Mouse (Mus musculus) liver, embryonic 14.5 days (tissue): Measurements from ENCODE around the gene Cd300lf. TPM values are rescaled to one million over a fixed set of nuclear protein-coding genes. Genes with fewer than 3 reads are reported as not detected.
A peak's percentile ranks its signal among the peaks of the same experiment; 100 is the strongest.

ENCODE experiments used
- ATAC-seq: fragments of 200-750 bp; cut with Nextera tagmentation; 2 replicates; pipeline ENCODE4 v1.8.0; 2017; ENCODE audit warnings: moderate number of reproducible peaks, mild to moderate bottlenecking, moderate library complexity; ENCODE audit not compliant: insufficient read depth
- DNase-seq, 3 experiments: peaks; one replicate each; pipeline ENCODE4 v3.0.0-alpha.2; 2012 to 2013; ENCODE audit warnings: low read depth in 3 of 3, low spot score in 3 of 3
- H3K27ac ChIP-seq: fragments of 300-500 bp; sonication (generic); 2 replicates; pipeline ENCODE4 v1.5.1; 2014; ENCODE audit warnings: moderate library complexity, mild to moderate bottlenecking, control low read depth, inconsistent platforms
- H3K27me3 ChIP-seq: fragments of 300-500 bp; sonication (generic); 2 replicates; pipeline ENCODE4 v1.6.1; 2014; ENCODE audit warnings: mild to moderate bottlenecking, low read length, moderate library complexity; ENCODE audit not compliant: control insufficient read depth, insufficient read depth
- H3K36me3 ChIP-seq: fragments of 300-500 bp; sonication (generic); replicated peaks from 2 replicates; pipeline ENCODE4 v1.6.1; 2014; ENCODE audit warnings: low read depth; ENCODE audit not compliant: control insufficient read depth, insufficient read depth
- H3K4me1 ChIP-seq, 2 experiments: fragments of 200-500 bp in 1 of 2; fragments of 300-500 bp in 1 of 2; sonication (generic) in 1 of 2; replicated peaks; 2 replicates each; pipeline ENCODE4 v1.6.1; 2012 to 2014; ENCODE audit warnings: antibody characterized with exemption in 1 of 2, inconsistent platforms in 1 of 2, low read length in 1 of 2; ENCODE audit not compliant: control insufficient read depth in 2 of 2, insufficient read depth in 2 of 2
- H3K4me2 ChIP-seq: fragments of 300-500 bp; sonication (generic); 2 replicates; pipeline ENCODE4 v1.6.1; 2014; ENCODE audit warnings: low read depth, mild to moderate bottlenecking, control low read depth, moderate library complexity
- H3K4me3 ChIP-seq, 2 experiments: fragments of 200-500 bp in 1 of 2; fragments of 300-500 bp in 1 of 2; sonication (generic) in 1 of 2; 2 replicates each; pipeline ENCODE4 v1.5.1; 2012 to 2014; ENCODE audit warnings: low read depth in 2 of 2, low read length in 2 of 2, mild to moderate bottlenecking in 2 of 2, control low read depth in 1 of 2, inconsistent platforms in 1 of 2, moderate library complexity in 1 of 2; ENCODE audit not compliant: insufficient read depth in 1 of 2
- H3K9ac ChIP-seq: fragments of 300-500 bp; sonication (generic); replicated peaks from 2 replicates; pipeline ENCODE4 v1.6.1; 2014; ENCODE audit warnings: mild to moderate bottlenecking, control low read depth, moderate library complexity
- H3K9me3 ChIP-seq: fragments of 300-500 bp; sonication (generic); 2 replicates; pipeline ENCODE4 v1.6.1; 2016; ENCODE audit warnings: low read length, mixed read lengths; ENCODE audit not compliant: control insufficient read depth
- CTCF ChIP-seq: IDR thresholded peaks from 2 replicates; pipeline ENCODE4 v1.5.1; 2016; ENCODE audit warnings: antibody characterized with exemption, low read depth, control low read depth
- EP300 ChIP-seq: IDR thresholded peaks from 2 replicates; pipeline ENCODE4 v1.6.1; 2016; ENCODE audit warnings: antibody characterized with exemption, low read depth
- WGBS: fragments of 180-500 bp; shearing (Covaris S2); extraction: QIAGEN DNeasy Blood & Tissue Kit; methylation state at CpG from one replicate; pipeline ENCODE4 v1.1.7; 2014; ENCODE audit not compliant: insufficient replicate concordance; 5-methylcytosine and 5-hydroxymethylcytosine counted together
- polyA plus RNA-seq, 2 experiments: library from polyadenylated mRNA; depleted of rRNA in 1 of 2; stranded (reverse) in 1 of 2; unstranded in 1 of 2; fragments of >200 nt; fragmentation: Nextera tagmentation in 1 of 2; extraction: Ambion mirVana in 1 of 2; gene quantifications; 2 replicates each; pipeline versions ENCODE4 v1.2.1 to v1.2.3; 2012 to 2014

Gene Cd300lf
- polyA plus RNA-seq, 2 experiments: 1.1 to 1.6 TPM

DNA sequence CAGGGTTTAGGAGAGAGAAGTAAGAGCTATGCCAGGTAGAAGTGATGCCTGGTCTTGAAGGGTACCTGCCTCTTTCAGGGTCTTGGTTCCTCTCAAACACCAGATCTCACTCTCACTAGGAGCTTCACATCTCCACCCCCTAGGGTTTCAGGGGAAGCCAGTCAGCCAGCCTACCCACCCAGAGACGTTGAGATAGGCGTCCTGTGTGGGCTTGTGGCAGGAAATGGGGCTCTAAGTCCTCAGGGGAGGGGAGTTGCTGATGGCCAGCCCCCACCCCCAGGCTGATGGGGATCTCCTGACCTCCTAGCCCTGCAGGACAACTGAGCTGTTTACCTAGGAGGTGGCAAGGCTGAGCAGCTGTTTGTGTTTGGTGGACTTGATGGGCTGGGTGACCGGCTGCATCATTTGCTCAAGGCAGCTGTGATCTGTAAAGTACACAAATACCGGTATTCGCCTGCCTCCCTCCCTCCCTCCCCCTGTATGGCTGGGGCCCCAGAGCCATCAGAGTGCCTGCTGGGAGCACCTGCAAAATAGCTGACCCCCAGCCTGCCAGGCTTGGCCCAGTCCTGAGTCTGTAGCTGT lies 21.4 kb upstream of the Cd300lf start:
- 7% methylated on average over 5 of the region's 5 CpGs for whole genome bisulfite sequencing
- peak overlapping the region; percentile 13; the same call in 1 of the 2 replicates for H3K4me2 ChIP-seq

DNA sequence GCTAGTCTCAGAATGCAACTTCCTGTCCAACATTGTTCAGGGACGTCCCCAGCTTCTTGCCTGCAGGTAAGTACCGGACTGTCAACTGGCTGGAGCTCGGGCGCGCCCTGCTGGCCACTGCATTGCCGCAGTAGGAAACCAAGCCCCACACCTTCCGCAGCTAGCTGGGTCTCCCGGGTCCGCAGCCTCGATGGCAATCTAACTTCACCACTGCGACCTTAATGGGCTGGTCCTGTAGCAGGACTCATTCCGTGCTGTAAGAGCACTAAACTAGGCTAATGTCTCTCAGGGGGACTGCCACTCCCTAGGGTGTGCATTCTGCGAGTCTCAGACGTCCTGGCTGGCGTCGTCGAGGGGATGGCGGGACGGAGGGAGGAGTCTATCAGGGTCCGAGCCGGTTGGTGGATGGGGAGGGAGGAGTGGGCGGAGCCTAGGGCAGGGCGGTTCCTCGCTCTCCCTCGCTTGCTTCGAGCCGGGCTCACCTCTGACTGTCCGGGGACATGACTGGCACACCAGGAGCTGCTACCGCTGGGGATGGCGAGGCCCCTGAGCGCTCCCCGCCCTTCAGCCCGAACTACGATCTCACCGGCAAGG lies 20.0 kb upstream of the Cd300lf start:
- peak in 2 of 3 experiments; percentile 59 to 61 for DNase-seq
- TF ChIP-seq CTCF (peak; percentile 86), EP300 (no peak)
- no peak overlapping the region for H3K27ac ChIP-seq
- H3K27me3 ChIP-seq: no peaks in the 10 kb centered on the region
- peak overlapping the region; percentile 54 for H3K4me2 ChIP-seq
- WGBS: 1% methylated on average over 32 of the region's 35 CpGs
- H3K4me3 ChIP-seq: peak overlapping the region; percentile 30 to 35
- no peaks in the 10 kb centered on the region for H3K36me3 ChIP-seq
- peaks cover 0 to 4% of the 10 kb centered on the region in 2 experiments; a peak in 3 of 4 replicates for H3K4me1 ChIP-seq
- H3K9me3 ChIP-seq: no peaks in the 10 kb centered on the region
- ATAC-seq: peak; percentile 78
- H3K9ac ChIP-seq: no peak overlapping the region

More for the DNA sequence above, 21.4 kb upstream of the Cd300lf start:
- Histone ChIP-seq H3K9me3 (no peaks in the 10 kb centered on the region), H3K4me1 (peaks cover 0 to 4% of the 10 kb centered on the region in 2 experiments; a peak in 3 of 4 replicates), H3K36me3 (no peaks in the 10 kb centered on the region), H3K4me3 (no peak overlapping the region), H3K27me3 (no peaks in the 10 kb centered on the region), H3K9ac (no peak overlapping the region), H3K27ac (no peak overlapping the region)
- ATAC-seq (no peak), DNase-seq (no peak)
- no peak for TF ChIP-seq EP300
- TF ChIP-seq CTCF: no peak

DNA sequence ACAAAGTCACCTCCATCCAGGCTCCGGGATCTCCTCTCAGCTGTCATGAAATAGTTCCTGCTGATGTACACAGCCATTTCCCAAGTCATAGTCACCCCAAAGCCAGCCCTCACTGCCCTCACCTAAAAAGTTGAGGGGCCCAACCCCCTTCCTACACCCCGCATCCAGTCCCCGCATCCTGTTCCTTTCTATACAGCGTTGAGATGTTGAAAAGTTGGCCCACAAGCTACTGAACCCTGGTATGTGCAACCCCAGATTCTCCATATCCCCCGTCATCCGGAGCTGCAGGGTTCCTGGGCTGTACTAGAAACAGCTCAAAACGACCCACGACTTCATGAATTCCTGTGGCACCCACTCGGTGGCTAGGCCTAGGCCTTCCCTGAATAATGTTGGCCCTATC lies 19.3 kb upstream of the Cd300lf start:
- no peaks in the 10 kb centered on the region for H3K36me3 ChIP-seq
- no peak for DNase-seq
- no peak overlapping the region for H3K4me3 ChIP-seq
- no peak overlapping the region for H3K9ac ChIP-seq
- H3K27me3 ChIP-seq: no peaks in the 10 kb centered on the region
- no peak overlapping the region for H3K4me2 ChIP-seq
- 63% methylated on average over 9 of the region's 9 CpGs for WGBS
- no peaks in the 10 kb centered on the region for H3K9me3 ChIP-seq
- peaks cover 0 to 4% of the 10 kb centered on the region in 2 experiments; a peak in 3 of 4 replicates for H3K4me1 ChIP-seq
- TF ChIP-seq EP300 (no peak), CTCF (no peak)
- ATAC-seq: no peak
- no peak overlapping the region for H3K27ac ChIP-seq

DNA sequence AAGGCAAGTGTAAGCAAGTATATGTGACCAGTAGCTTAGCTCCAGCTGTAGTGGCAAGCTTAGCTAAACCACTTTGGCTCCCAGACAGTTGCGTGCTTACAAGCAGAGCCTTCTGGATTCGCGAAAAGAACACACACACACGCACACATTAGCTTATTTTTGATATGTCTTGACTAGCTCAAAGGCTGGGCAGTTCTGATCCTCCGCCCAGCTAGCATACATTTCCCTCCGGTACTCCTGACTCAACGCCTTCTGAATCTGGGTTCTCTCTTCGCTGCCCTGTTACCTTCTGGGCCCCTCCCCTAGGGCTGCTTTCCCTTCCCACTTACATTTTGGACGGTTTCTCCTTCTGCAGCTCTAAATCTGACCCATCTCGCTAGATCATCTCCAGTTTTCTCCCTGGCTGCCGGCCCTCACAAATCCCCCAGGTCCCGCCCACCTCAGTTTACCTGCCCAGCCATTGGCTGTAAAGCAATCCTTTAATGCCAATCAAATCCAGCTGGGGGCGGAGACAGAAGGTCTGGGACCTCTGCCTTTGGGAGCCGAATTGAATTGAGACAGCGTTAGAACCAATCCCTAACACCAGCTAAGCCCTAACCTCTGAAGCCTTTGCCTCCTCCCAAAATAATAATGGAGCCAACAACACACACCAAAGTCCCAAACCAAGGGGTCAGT lies 18.1 kb upstream of the Cd300lf start:
- DNase-seq (no peak), ATAC-seq (no peak)
- H3K9ac ChIP-seq: no peak overlapping the region
- no peaks in the 10 kb centered on the region for H3K27me3 ChIP-seq
- no peak for TF ChIP-seq CTCF
- no peaks in the 10 kb centered on the region for H3K36me3 ChIP-seq
- WGBS: 16% methylated on average over 15 of the region's 15 CpGs
- H3K4me2 ChIP-seq: peak overlapping the region; percentile 43
- H3K4me1 ChIP-seq: peaks cover 0 to 4% of the 10 kb centered on the region in 2 experiments; a peak in 3 of 4 replicates
- H3K9me3 ChIP-seq: no peaks in the 10 kb centered on the region
- no peak overlapping the region for H3K27ac ChIP-seq
- H3K4me3 ChIP-seq: no peak overlapping the region

DNA sequence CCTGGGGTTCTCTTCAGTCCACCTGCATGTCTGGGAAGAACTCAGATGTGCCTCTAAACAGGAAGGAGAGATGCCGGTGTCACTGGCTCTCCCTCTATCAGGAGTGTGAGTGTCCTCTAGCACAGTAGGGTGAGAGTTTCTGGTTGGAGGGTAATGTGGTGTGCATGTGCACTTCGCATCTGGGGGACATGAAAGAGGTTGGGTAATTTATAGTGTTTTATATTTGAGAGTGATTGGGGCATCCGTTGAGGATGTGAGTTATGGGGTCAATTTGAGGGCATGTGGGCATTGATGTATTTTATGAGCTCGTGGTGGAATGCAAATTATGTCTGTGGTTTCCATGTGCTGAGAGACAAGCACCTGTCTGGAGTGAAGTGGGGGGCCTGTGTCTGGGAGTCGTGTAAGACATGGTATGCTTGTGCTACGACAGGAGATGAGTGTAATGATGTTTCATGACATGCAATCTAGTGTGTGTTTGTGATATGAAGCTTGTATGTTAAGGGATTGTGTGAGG lies 17.0 kb upstream of the Cd300lf start:
- WGBS: 56% methylated on average over 6 of the region's 6 CpGs
- no peaks in the 10 kb centered on the region for H3K9me3 ChIP-seq
- DNase-seq (no peak), ATAC-seq (no peak)
- H3K9ac ChIP-seq: no peak overlapping the region
- no peak overlapping the region for H3K4me3 ChIP-seq
- no peaks in the 10 kb centered on the region for H3K27me3 ChIP-seq
- no peak overlapping the region for H3K4me2 ChIP-seq
- TF ChIP-seq CTCF (no peak), EP300 (no peak)
- no peak overlapping the region for H3K27ac ChIP-seq
- H3K4me1 ChIP-seq: peaks cover 0 to 4% of the 10 kb centered on the region in 2 experiments; a peak in 3 of 4 replicates
- H3K36me3 ChIP-seq: no peaks in the 10 kb centered on the region
